Mouse (Mus musculus): ENCODE results near the gene Efna3. TPM values are rescaled to one million over a fixed set of nuclear protein-coding genes. Genes with fewer than 3 reads are reported as not detected.

Gene Efna3
- polyA plus RNA-seq, 1 experiment from 2014 or later = 4.4 TPM

DNA sequence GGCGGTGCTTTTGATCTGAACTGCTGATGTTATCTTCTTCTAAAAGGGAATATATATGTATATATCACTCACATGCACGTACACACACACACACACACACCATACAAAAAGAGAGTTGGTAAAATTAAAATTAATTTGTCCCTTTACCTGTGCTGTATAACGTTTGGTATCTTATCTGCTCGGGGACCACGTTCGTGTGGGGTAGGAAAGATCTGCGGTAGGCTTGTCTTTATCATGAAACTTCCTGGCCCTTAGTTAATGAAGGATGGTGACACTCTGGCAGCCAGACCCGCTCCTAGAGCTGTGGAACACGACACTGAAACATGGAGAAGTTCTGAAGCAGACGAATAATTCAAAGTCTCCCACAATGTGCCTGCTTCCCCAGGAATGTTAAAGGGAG, 30.9 kb downstream of the Efna3 start:
- H3K4me1 ChIP-seq (ENCODE audit: insufficient read depth, low read depth, low read length) = no peaks in the 10 kb centered on the region
- TF ChIP-seq CTCF (IDR thresholded peaks at IDR 0.05) (no peak), EP300 (IDR thresholded peaks at IDR 0.05) (no peak)
- no peak overlapping the region for H3K4me2 ChIP-seq (replicated peaks; ENCODE audit: low read depth, low read length)
- 49% methylated on average over 10 of the region's 10 CpGs for WGBS
- no peak overlapping the region for H3K27ac ChIP-seq (ENCODE audit: low read length)
- DNase-seq (ENCODE audit: low spot score) (no peak), ATAC-seq (no peak)
- H3K27me3 ChIP-seq (replicated peaks; ENCODE audit: insufficient read depth, low read length) = no peaks in the 10 kb centered on the region
- no peak overlapping the region for H3K9ac ChIP-seq (replicated peaks; ENCODE audit: low read depth)
- H3K4me3 ChIP-seq (ENCODE audit: low read depth, low read length) = no peak overlapping the region
- H3K9me3 ChIP-seq (ENCODE audit: low read length) = no peaks in the 10 kb centered on the region
- no peaks in the 10 kb centered on the region for H3K36me3 ChIP-seq (ENCODE audit: insufficient read depth, low read length)

DNA sequence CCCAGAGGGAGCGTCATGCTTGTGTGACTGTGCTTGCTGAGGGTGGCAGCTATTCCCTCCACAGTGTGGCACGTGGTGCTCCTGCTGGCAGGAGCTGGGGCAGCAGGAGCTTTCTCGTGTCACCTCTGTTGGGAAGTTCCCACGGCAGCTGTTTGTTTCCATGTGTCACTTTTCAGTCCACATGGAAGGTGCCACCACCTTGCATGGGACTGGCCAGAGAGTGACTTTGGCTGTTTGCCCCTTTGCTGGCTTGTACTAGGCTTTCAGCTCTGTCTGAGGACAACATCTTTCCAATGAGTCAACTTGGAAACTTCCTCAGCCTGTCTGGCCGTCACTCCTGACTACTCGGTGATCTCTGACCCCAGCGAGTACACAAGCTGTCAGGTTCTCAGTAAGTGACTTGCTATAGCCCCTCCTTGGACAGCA, 34.2 kb downstream of the Efna3 start:
- no peaks in the 10 kb centered on the region for H3K4me1 ChIP-seq (ENCODE audit: insufficient read depth, low read depth, low read length)
- no peak for TF ChIP-seq EP300 (IDR thresholded peaks at IDR 0.05)
- peak; percentile 48 for TF ChIP-seq CTCF (IDR thresholded peaks at IDR 0.05)
- no peak overlapping the region for H3K27ac ChIP-seq (ENCODE audit: low read length)
- ATAC-seq (peak; percentile 49), DNase-seq (ENCODE audit: low spot score) (peak; percentile 43)
- no peak overlapping the region for H3K9ac ChIP-seq (replicated peaks; ENCODE audit: low read depth)
- no peak overlapping the region for H3K4me2 ChIP-seq (replicated peaks; ENCODE audit: low read depth, low read length)
- 18% methylated on average over 7 of the region's 7 CpGs for WGBS
- H3K4me3 ChIP-seq (ENCODE audit: low read depth, low read length) = no peak overlapping the region
- H3K9me3 ChIP-seq (ENCODE audit: low read length) = no peaks in the 10 kb centered on the region
- no peaks in the 10 kb centered on the region for H3K27me3 ChIP-seq (replicated peaks; ENCODE audit: insufficient read depth, low read length)
- no peaks in the 10 kb centered on the region for H3K36me3 ChIP-seq (ENCODE audit: insufficient read depth, low read length)

DNA sequence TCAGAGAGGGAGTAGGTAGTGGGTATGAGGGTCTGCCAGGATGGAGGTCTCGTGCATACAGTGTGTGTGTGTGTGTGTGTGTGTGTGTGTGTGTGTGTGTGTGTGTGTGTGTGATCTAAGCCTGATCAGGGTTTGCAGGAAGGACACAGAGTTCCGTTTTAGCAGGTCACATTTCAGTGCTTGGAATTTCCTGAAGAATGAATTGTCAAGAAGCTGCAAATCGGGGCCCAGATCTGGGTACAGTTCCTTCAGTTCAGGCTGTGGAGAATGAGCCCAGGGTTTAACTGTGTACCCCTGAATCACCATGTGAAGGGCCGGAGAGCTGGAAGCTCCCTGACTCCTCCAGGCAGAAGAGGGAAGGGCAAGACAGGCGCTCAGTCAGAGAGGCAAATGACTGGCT, 35.5 kb downstream of the Efna3 start:
- Histone ChIP-seq H3K27me3 (replicated peaks; ENCODE audit: insufficient read depth, low read length) (no peaks in the 10 kb centered on the region), H3K4me3 (ENCODE audit: low read depth, low read length) (no peak overlapping the region), H3K36me3 (ENCODE audit: insufficient read depth, low read length) (no peaks in the 10 kb centered on the region), H3K4me2 (replicated peaks; ENCODE audit: low read depth, low read length) (no peak overlapping the region), H3K9me3 (ENCODE audit: low read length) (no peaks in the 10 kb centered on the region), H3K27ac (ENCODE audit: low read length) (no peak overlapping the region), H3K9ac (replicated peaks; ENCODE audit: low read depth) (no peak overlapping the region), H3K4me1 (ENCODE audit: insufficient read depth, low read depth, low read length) (no peaks in the 10 kb centered on the region)
- no peak for ATAC-seq
- no peak for DNase-seq (ENCODE audit: low spot score)
- TF ChIP-seq EP300 (IDR thresholded peaks at IDR 0.05) = no peak
- no peak for TF ChIP-seq CTCF (IDR thresholded peaks at IDR 0.05)
- 52% methylated on average over 5 of the region's 5 CpGs for WGBS

DNA sequence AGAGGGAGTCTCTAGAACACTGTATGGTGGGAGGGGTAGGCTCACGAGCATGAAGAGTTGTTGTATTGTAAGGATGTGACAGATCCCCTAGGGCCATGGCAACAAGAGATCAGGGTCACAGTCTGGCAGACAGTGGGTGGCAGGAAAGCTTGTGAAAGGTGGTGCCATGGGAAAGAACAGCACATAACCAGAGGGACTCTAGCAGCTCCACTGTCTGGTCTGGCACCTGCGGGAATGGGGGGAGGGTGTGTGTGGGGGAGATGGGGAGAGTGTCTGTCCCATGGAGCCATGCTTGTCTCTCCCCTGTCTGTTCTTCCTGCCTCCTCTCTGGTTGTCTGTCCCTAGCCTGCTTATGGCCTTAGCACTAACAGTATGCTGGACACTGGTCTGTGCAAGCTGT, 37.2 kb downstream of the Efna3 start:
- TF ChIP-seq CTCF (IDR thresholded peaks at IDR 0.05) (no peak), EP300 (IDR thresholded peaks at IDR 0.05) (no peak)
- Histone ChIP-seq H3K4me2 (replicated peaks; ENCODE audit: low read depth, low read length) (no peak overlapping the region), H3K4me3 (ENCODE audit: low read depth, low read length) (no peak overlapping the region), H3K9me3 (ENCODE audit: low read length) (no peaks in the 10 kb centered on the region), H3K27ac (ENCODE audit: low read length) (no peak overlapping the region), H3K36me3 (ENCODE audit: insufficient read depth, low read length) (no peaks in the 10 kb centered on the region), H3K9ac (replicated peaks; ENCODE audit: low read depth) (no peak overlapping the region), H3K4me1 (ENCODE audit: insufficient read depth, low read depth, low read length) (peaks cover 8% of the 10 kb centered on the region; the same call in 1 of the 2 replicates), H3K27me3 (replicated peaks; ENCODE audit: insufficient read depth, low read length) (no peaks in the 10 kb centered on the region)
- ATAC-seq = no peak
- DNase-seq (ENCODE audit: low spot score) = no peak
- 34% methylated on average over 2 of the region's 2 CpGs for WGBS

DNA sequence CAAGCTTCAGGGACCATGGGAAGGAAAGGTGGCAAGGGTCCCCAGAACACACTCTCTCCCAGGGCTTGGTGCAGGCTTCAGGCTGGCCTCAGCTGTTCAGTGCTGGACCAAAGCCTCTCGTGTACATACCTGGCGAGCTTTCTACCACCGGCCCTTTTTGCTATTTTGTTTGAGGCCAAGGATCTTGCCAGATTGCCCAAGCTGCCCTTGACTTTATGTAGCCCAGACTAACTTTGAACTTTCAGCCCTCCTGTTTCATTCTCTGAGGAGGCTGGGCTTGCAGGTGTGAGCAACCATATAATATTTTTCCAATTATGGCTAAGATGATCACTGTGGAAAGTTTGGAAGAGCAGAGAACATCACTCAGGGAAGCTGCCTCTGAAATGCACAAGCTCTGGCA, 38.5 kb downstream of the Efna3 start:
- WGBS = 66% methylated on average over 3 of the region's 3 CpGs
- DNase-seq (ENCODE audit: low spot score) (no peak), ATAC-seq (no peak)
- no peak overlapping the region for H3K9ac ChIP-seq (replicated peaks; ENCODE audit: low read depth)
- H3K9me3 ChIP-seq (ENCODE audit: low read length) = no peaks in the 10 kb centered on the region
- no peaks in the 10 kb centered on the region for H3K36me3 ChIP-seq (ENCODE audit: insufficient read depth, low read length)
- peaks cover 8% of the 10 kb centered on the region; the same call in 1 of the 2 replicates for H3K4me1 ChIP-seq (ENCODE audit: insufficient read depth, low read depth, low read length)
- H3K4me2 ChIP-seq (replicated peaks; ENCODE audit: low read depth, low read length) = no peak overlapping the region
- H3K27me3 ChIP-seq (replicated peaks; ENCODE audit: insufficient read depth, low read length) = no peaks in the 10 kb centered on the region
- no peak overlapping the region for H3K27ac ChIP-seq (ENCODE audit: low read length)
- TF ChIP-seq EP300 (IDR thresholded peaks at IDR 0.05) = no peak
- TF ChIP-seq CTCF (IDR thresholded peaks at IDR 0.05) = no peak
- no peak overlapping the region for H3K4me3 ChIP-seq (ENCODE audit: low read depth, low read length)

DNA sequence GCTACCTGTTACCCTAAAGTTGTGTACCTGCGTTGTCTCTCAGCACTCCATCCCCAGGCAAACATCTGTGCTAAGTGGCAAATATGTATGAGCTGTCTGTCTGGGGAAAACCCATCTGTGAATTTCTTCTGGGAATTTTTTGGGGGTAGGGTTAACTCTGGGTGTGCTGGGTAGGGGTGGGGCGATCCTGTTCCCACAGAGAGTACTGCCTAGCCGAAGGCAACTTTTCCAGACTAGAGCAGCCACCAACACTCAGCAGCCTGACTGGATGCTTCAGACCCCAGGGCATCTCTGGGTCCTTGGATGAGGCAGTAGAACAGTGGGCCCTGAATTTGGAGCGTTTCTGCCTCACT, 40.5 kb downstream of the Efna3 start:
- Histone ChIP-seq H3K9ac (replicated peaks; ENCODE audit: low read depth) (no peak overlapping the region), H3K4me1 (ENCODE audit: insufficient read depth, low read depth, low read length) (peaks cover 8% of the 10 kb centered on the region; the same call in 1 of the 2 replicates), H3K36me3 (ENCODE audit: insufficient read depth, low read length) (no peaks in the 10 kb centered on the region), H3K4me3 (ENCODE audit: low read depth, low read length) (no peak overlapping the region), H3K27ac (ENCODE audit: low read length) (no peak overlapping the region), H3K27me3 (replicated peaks; ENCODE audit: insufficient read depth, low read length) (no peaks in the 10 kb centered on the region), H3K9me3 (ENCODE audit: low read length) (no peaks in the 10 kb centered on the region), H3K4me2 (replicated peaks; ENCODE audit: low read depth, low read length) (no peak overlapping the region)
- DNase-seq (ENCODE audit: low spot score) = no peak
- ATAC-seq = no peak
- no peak for TF ChIP-seq EP300 (IDR thresholded peaks at IDR 0.05)
- no peak for TF ChIP-seq CTCF (IDR thresholded peaks at IDR 0.05)
- WGBS = 23% methylated on average over 4 of the region's 4 CpGs

Data from lung, postnatal 0 days (tissue).